Mouse (Mus musculus): Measurements from ENCODE around the gene Rgn. TPM values are rescaled to one million over a fixed set of nuclear protein-coding genes. Genes with fewer than 3 reads are reported as not detected.

The Rgn gene
- not detected for polyA plus RNA-seq (2017; shearing (Covaris generic))

DNA sequence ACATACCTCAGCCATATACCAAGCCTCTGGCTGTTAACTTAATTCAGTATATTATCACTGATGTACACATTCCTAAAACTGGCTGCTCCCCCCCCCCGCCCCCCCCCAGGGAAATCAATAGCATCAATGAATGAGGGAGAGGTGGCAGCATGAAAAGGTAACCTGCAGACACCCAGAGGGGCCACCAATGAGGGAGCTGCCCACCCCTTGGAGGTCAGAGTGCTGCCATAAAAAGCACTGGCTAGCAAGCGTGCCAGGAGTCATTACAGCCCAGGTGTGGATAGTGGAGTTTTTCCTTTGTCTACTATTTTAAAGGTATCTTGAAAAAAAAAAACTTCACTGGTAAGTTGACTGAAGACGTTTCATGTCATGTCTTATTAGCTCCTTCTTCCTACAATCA lies at the start of gene Rgn:
TSS of gene Rgn (plus strand) at position 256 of the 400 bp plus-strand sequence.
- no peak for ATAC-seq

DNA sequence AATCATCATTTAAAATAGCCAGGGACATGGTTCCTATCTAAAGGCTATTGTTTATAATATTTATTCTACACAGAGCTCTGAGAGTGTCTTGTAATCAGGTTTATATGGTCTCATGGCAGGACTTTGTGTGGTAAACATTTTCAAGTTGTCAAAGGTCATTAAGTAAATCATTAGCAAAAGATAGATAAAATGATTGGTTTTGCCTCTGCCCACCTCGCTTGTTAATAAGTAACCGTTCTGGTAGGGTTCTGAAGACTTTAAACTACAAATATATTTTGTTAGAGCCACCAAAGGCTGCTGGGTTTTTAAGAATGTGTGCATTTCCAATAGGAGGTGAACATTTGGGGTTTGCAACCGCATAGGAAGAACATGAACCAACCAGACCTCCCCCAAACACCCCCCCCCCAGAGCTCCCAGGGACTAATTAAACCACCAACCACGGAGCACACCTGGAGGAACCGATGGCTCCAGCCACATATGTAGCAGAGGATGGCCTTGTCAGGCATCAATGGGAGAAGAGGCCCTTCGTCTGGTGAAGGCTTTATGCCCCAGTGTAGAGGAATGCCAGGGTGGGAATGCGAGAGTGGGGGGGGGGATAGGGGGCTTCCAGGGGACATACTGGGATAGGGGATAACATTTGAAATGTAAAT lies 29.2 kb upstream of the Rgn start:
- ATAC-seq = no peak

- no peak for ATAC-seq
Observed at GRCm38 (mm10) chrX:20521578-20521977, 28.0 kb upstream of the Rgn start.

GRCm38 (mm10) chrX:20532621-20533020 lies 17.0 kb upstream of the Rgn start:
- ATAC-seq = no peak

DNA sequence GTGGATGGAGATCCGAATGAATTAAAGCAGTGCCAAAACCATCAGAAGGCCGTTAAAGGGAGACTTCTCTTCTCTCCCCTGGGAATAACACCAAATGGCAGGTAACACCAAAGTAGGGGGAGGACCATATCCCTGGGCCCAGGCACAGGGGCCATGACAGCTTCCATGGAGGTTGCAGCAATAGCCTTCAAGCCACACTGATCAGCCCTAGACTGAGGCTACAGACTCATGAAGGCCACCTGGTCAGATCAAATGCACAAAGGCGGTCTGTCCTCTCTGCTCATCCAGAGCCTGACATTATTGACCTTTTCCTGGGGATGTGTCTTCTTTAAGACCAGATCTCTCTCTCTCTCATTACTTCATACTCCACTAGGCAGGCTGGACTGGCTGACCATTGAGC lies 5.7 kb upstream of the Rgn start:
- no peak for ATAC-seq

- ATAC-seq = no peak
Observed at GRCm38 (mm10) chrX:20547609-20548008, 2.0 kb upstream of the Rgn start.

GRCm38 (mm10) chrX:20548011-20548879 lies 1.3 kb upstream of the Rgn start:
- ATAC-seq = no peak

GRCm38 (mm10) chrX:20548880-20549440 lies 627 bp upstream of the Rgn start:
- no peak for ATAC-seq

DNA sequence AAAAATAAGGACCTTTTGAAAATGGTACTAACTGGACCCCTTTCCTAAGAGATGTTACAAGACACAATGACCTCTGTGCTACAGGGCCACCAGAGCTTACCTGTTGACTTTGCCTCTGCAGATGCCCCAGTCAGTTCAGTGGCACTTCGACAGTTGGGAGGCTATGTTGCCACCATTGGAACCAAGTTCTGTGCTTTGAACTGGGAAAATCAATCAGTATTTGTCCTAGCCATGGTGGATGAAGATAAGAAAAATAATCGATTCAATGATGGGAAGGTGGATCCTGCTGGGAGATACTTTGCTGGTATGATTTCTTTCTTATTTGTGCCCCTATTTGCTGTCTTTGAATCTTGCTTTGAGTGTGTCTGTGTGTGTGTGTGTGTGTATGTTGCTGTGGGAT lies 2.6 kb downstream of the Rgn start:
- no peak for ATAC-seq

GRCm38 (mm10) chrX:20561846-20562245 lies 12.3 kb downstream of the Rgn start:
- ATAC-seq = no peak

DNA sequence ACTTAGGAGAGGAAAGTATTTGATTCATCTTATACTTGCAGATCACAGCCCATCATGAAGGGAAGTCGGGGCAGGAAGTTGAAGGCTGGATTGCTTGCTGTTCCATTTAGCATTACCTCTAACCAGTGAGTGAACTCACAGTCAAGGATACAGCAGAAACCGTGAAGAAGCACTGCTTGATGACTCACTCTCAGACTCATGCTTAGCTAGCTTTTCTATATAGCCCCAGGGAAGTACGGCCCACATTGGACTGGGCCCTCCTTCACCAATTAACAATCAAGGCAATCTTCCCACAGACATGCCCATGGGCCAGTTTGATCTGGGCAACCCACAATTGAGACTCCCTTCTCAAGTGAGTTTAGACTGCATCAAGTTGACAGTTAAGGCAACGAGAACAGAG lies 14.4 kb downstream of the Rgn start:
- no peak for ATAC-seq

GRCm38 (mm10) chrX:20571024-20571423 lies 21.4 kb downstream of the Rgn start:
- no peak for ATAC-seq

- no peak for ATAC-seq
Observed at GRCm38 (mm10) chrX:20572683-20573082, 23.1 kb downstream of the Rgn start.

DNA sequence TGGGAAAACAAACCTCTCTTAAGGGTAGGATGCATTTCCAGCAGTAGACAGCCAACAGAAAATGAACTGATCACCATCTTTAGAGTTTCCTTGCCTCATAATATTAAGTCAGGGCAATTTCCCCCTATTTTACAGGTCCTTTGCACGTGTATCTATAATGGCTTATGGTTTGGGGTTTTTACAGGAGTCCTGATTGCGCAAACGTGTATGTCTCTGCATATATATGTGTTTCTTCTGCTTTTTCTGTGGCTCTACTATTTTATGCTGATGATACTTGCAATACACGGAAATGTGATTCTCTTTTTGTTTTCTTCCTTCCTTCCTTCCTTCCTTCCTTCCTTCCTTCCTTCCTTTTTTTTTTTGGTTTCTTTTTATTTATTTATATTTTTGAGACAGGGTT lies 24.3 kb downstream of the Rgn start:
- ATAC-seq = no peak

DNA sequence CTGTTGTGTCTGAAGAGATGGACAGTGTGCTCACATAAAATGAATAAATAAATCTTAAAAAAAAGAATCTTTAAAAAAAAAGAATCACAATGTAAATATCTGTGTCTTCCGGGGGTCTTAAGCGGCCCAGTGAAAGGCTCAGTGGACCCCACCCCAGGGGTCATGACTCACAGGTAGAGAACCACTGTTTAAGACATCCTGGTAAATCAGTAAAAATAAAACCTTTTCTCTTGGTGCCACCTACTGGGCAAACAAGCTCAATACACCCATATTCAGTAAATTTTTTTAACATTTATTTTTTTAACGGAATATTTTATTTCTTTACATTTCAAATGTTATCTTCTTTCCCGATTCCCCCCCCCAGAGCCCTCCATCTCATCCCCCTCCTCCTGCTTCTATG lies 38.4 kb downstream of the Rgn start:
- ATAC-seq = no peak

DNA sequence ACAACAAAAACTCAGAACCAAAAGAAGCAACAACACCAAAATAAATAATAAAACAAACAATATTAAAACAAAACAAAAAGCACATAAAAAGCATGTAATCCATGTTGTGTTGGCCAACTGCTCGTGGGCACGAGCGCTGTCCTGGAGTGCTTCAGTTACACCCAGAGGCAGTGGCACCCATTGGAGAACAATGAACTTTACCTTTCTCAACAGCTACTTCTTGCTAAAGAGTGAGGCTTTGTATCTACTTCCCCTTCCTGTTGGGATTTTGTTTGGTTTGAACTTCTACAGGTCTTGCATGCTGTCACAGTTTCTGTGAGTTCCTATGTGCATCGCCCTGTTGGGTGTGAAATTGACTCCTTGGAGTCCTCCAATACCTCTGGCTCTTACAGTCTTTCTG lies 58.9 kb downstream of the Rgn start:
- ATAC-seq = no peak

Other genes starting within 250 kb of the Rgn start
- gene Rp2, start 185.3 kb upstream of the Rgn start, polyA plus RNA-seq (2017; shearing (Covaris generic)) = 10 to 100 TPM; 11.0 to 12.5 TPM
- 1 to 10 TPM in 1 of 2 experiments, under 1 TPM in 1; 0.97 to 1.9 TPM for gene Jade3, start 124.1 kb upstream of the Rgn start, polyA plus RNA-seq (2017; shearing (Covaris generic))
- gene Rbm10, start 67.7 kb downstream of the Rgn start, polyA plus RNA-seq (2017; shearing (Covaris generic)) = 10 to 100 TPM; 32.4 to 48.4 TPM
- 100 to 1,000 TPM; 256 to 268 TPM for gene Ndufb11, start 67.8 kb downstream of the Rgn start, polyA plus RNA-seq (2017; shearing (Covaris generic))
- gene Uba1, start 108.5 kb downstream of the Rgn start, polyA plus RNA-seq (2017; shearing (Covaris generic)) = 100 to 1,000 TPM; 118 to 150 TPM
- 1 to 10 TPM; 6.7 to 8.4 TPM for gene Cdk16, start 138.2 kb downstream of the Rgn start, polyA plus RNA-seq (2017; shearing (Covaris generic))
- gene Usp11, start 154.1 kb downstream of the Rgn start, polyA plus RNA-seq (2017; shearing (Covaris generic)) = 1 to 10 TPM; 6.1 to 6.6 TPM
- gene Araf, start 248.0 kb downstream of the Rgn start, polyA plus RNA-seq (2017; shearing (Covaris generic)) = 100 to 1,000 TPM; 113 to 128 TPM